8 mouse cellular contexts compared by ENCODE assay signal in the genomic region with DNA sequence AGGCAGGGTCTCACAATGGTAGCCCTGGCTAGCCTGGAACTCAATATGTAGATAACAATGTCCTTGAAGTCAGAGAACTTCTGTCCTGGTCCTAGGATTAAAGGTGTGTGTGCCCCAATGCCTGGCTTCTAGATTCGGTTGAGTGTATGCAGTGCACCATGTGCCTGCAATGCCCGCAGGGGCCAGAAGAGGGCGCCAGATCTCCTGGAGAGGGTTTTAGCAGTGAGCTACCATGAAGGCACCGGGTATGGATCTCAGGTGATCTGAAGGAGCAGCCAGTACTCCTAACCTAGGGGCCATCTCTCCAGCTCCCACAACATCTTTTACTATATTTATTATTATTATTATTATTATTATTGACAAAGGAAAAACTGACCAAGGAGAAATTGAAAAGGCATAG. TPM values are rescaled to one million over a fixed set of nuclear protein-coding genes. Genes with fewer than 3 reads are reported as not detected.
DNase-seq lines count a peak whose midpoint lies in the region; ATAC-seq and TF ChIP-seq lines count a peak whose summit lies in the region.
"Had no signal": no experiment of that assay in that cellular context is flagged by ENCODE, and none has a peak within 500 bp of the region (broad histone marks: within the 10 kb centered on the region; RNA-seq: fewer than 3 reads in every experiment).

No protein-coding gene starts in this region.

- H3K9ac ChIP-seq in hindbrain, embryonic 15.5 days = no peak overlapping the region
- H3K9ac ChIP-seq: neural tube, embryonic 12.5 days had no signal

- peaks cover 37% of the 10 kb centered on the region for H3K36me3 ChIP-seq in hindbrain, embryonic 15.5 days
- peaks cover 34% of the 10 kb centered on the region for H3K36me3 ChIP-seq in small intestine, adult 2 months (ENCODE audit: control insufficient read depth, insufficient read depth, low read length)

- H3K4me2 ChIP-seq in hindbrain, embryonic 15.5 days = no peak overlapping the region
- H3K4me2 ChIP-seq: neural tube, embryonic 12.5 days had no signal

- peak; percentile 99 for TF ChIP-seq CTCF in small intestine, adult 2 months (IDR thresholded peaks at IDR 0.05; ENCODE audit: extremely low read depth, insufficient read length, insufficient replicate concordance, low read depth, low read length)

- no peak overlapping the region for H3K27ac ChIP-seq in hindbrain, embryonic 15.5 days (replicated peaks)
- no peak overlapping the region for H3K27ac ChIP-seq in small intestine, adult 2 months (ENCODE audit: insufficient read depth, low read depth, low read length)
- H3K27ac ChIP-seq: neural tube, embryonic 12.5 days had no signal

- TF ChIP-seq POLR2A in small intestine, adult 2 months (IDR thresholded peaks at IDR 0.05; ENCODE audit: low read depth, low read length) = no peak

- H3K9me3 ChIP-seq in hindbrain, embryonic 15.5 days = no peaks in the 10 kb centered on the region
- H3K9me3 ChIP-seq: neural tube, embryonic 12.5 days had no signal

- H3K4me3 ChIP-seq in hindbrain, embryonic 15.5 days = no peak overlapping the region
- H3K4me3 ChIP-seq in small intestine, adult 2 months (ENCODE audit: low read depth, low read length) = no peak overlapping the region
- H3K4me3 ChIP-seq: neural tube, embryonic 12.5 days had no signal

- peak; percentile 69; the same call in 1 of the 2 replicates for ATAC-seq in hindbrain, embryonic 15.5 days (ENCODE audit: low FRiP score, low read depth)

- H3K4me1 ChIP-seq in hindbrain, embryonic 15.5 days (replicated peaks) = peaks cover 3% of the 10 kb centered on the region; the same call in 1 of the 2 replicates
- H3K4me1 ChIP-seq in small intestine, adult 2 months (ENCODE audit: control insufficient read depth, insufficient read depth, insufficient read length, low read length) = peaks cover 8% of the 10 kb centered on the region; the same call in 1 of the 2 replicates

- peak; percentile 75 for DNase-seq in T-cell, adult 2 months (ENCODE audit: low spot score)
- peak; percentile 84 for DNase-seq in cerebellum, adult 9-10 months
- peak; percentile 45 to 80 for DNase-seq in frontal cortex, postnatal 10 days (ENCODE audit: low spot score in 2 of 2)
- peak; percentile 64 to 84 for DNase-seq in left cerebral cortex, adult 18-20 months (ENCODE audit: low spot score in 2 of 2)
- peak; percentile 90 for DNase-seq in mesoderm, embryonic 11.5 days (ENCODE audit: low read depth, low spot score)

- no peaks in the 10 kb centered on the region for H3K27me3 ChIP-seq in hindbrain, embryonic 15.5 days
- H3K27me3 ChIP-seq in small intestine, adult 2 months (ENCODE audit: control insufficient read depth, insufficient read depth, low read length) = no peaks in the 10 kb centered on the region
- H3K27me3 ChIP-seq: neural tube, embryonic 12.5 days had no signal

- 6% methylated on average over 4 of the region's 4 CpGs for WGBS in hindbrain, embryonic 15.5 days
- WGBS in small intestine, adult 2 months = 5% methylated on average over 4 of the region's 4 CpGs

RNA-seq across cellular contexts. Expression of a gene that starts 37.2 kb away (rescaled TPM):
- polyA plus RNA-seq in hindbrain, embryonic 15.5 days (2015; fragmentation: Nextera tagmentation; extraction: Ambion mirVana) = 12.4 and 12.8 TPM in 2 replicates
- total RNA-seq in left cerebral cortex, adult 18-20 months (2021) = 10 to 100 TPM; 24.3 to 27.1 TPM
- polyA plus RNA-seq in small intestine, adult 2 months (2012; rRNA removed) = 6.7 and 11.3 TPM in 2 replicates

RNA-seq across cellular contexts. Expression of a gene that starts 47.0 kb away (rescaled TPM):
- 0.09 TPM in 1 of 2 replicates, not detected in the other for polyA plus RNA-seq in hindbrain, embryonic 15.5 days (2015; fragmentation: Nextera tagmentation; extraction: Ambion mirVana)
- total RNA-seq in left cerebral cortex, adult 18-20 months (2021) = not detected
- polyA plus RNA-seq in small intestine, adult 2 months (2012; rRNA removed) = 11.9 and 16.8 TPM in 2 replicates
- polyA plus RNA-seq: neural tube, embryonic 12.5 days had no signal

RNA-seq across cellular contexts. Expression of a gene that starts 48.0 kb away (rescaled TPM):
- polyA plus RNA-seq in hindbrain, embryonic 15.5 days (2015; fragmentation: Nextera tagmentation; extraction: Ambion mirVana) = 175 and 182 TPM in 2 replicates
- total RNA-seq in left cerebral cortex, adult 18-20 months (2021) = 10 to 100 TPM; 86.7 to 88.5 TPM
- 68.3 and 144 TPM in 2 replicates for polyA plus RNA-seq in small intestine, adult 2 months (2012; rRNA removed)

Comparison
In these comparisons a context has a peak if more than half of its experiments do, and no peak if none do; other contexts are left out.
1. RNA of a gene that starts 47.0 kb away (polyA plus RNA-seq): 11.9 to 16.8 TPM in small intestine, adult 2 months; 0.09 TPM in hindbrain, embryonic 15.5 days; every median in the first group is over 10 times any median in the second.
2. Peak in every context shown above with its lines, with median percentiles within 50 percentile points of each other: DNase-seq.